Mouse (Mus musculus): ENCODE measurements around the gene Papolb.

GRCm38 (mm10) chr5:142495321-142496096, 34.4 kb downstream of the Papolb start:
- TF ChIP-seq CTCF (IDR thresholded peaks at IDR 0.05; ENCODE audit: control insufficient read depth, insufficient read depth, insufficient replicate concordance, low read depth, low read length) (no peak), POLR2A (IDR thresholded peaks at IDR 0.05; ENCODE audit: control insufficient read depth, low read depth, low read length) (no peak)
